Mouse (Mus musculus) layer of hippocampus, adult 9-10 months (tissue): ENCODE results near the gene Pigq.
A peak's percentile ranks its signal among the peaks of the same experiment; 100 is the strongest.

Experiments
- DNase-seq: peaks from one replicate; pipeline ENCODE4 v3.0.0; 2022; ENCODE audit warnings: low spot score

Gene Pigq

GRCm38 (mm10) chr17:25944366-25945163 is at the start of gene Pigq, which contains the start of gene Nhlrc4:
Gene Pigq, minus strand, starts transcription at chr17:25944936.
Gene Nhlrc4, minus strand, starts transcription at chr17:25944961.
- no peak for DNase-seq

GRCm38 (mm10) chr17:25993489-25993888 is 48.8 kb upstream of the Pigq start:
- no peak for DNase-seq

GRCm38 (mm10) chr17:25992274-25992673 is 47.5 kb upstream of the Pigq start:
- DNase-seq = no peak

GRCm38 (mm10) chr17:25990331-25990730 is 45.6 kb upstream of the Pigq start:
- no peak for DNase-seq

GRCm38 (mm10) chr17:25985306-25986294 is 40.9 kb upstream of the Pigq start, which contains the start of gene Capn15:
Gene Capn15, minus strand, starts transcription at chr17:25985796.
- DNase-seq = peak; percentile 92

GRCm38 (mm10) chr17:25984556-25985305 is 40.0 kb upstream of the Pigq start:
- DNase-seq = no peak

GRCm38 (mm10) chr17:25984066-25984465 is 39.3 kb upstream of the Pigq start:
- no peak for DNase-seq

GRCm38 (mm10) chr17:25982913-25983312 is 38.2 kb upstream of the Pigq start:
- no peak for DNase-seq

- no peak for DNase-seq
These were observed 36.1 kb upstream of the Pigq start for GRCm38 (mm10) chr17:25980854-25981253.

GRCm38 (mm10) chr17:25979829-25980738 is 35.3 kb upstream of the Pigq start:
- no peak for DNase-seq

- DNase-seq = no peak
These were observed 26.4 kb upstream of the Pigq start for GRCm38 (mm10) chr17:25970954-25971707.

GRCm38 (mm10) chr17:25970448-25970847 is 25.7 kb upstream of the Pigq start:
- no peak for DNase-seq

GRCm38 (mm10) chr17:25968176-25968575 is 23.4 kb upstream of the Pigq start:
- no peak for DNase-seq

- no peak for DNase-seq
These were observed 22.9 kb upstream of the Pigq start for GRCm38 (mm10) chr17:25967652-25968051.

GRCm38 (mm10) chr17:25964271-25964670 is 19.5 kb upstream of the Pigq start:
- no peak for DNase-seq

GRCm38 (mm10) chr17:25962413-25962905 is 17.7 kb upstream of the Pigq start:
- no peak for DNase-seq

- no peak for DNase-seq
These were observed 16.8 kb upstream of the Pigq start for GRCm38 (mm10) chr17:25961566-25961965.

- no peak for DNase-seq
These were observed 15.1 kb upstream of the Pigq start for GRCm38 (mm10) chr17:25959630-25960467.
